Mouse (Mus musculus) layer of hippocampus, adult 11-12 months (tissue): Measurements from ENCODE around the gene Tmem79.
"Not testable (repeated sequence)": the region's sequence is repeated elsewhere in the genome, so short reads cannot be mapped to it uniquely, and the experiment has no call there.

Experiments
- DNase-seq: peaks from one replicate; pipeline ENCODE4 v3.0.0; 2022; ENCODE audit warnings: low spot score

The Tmem79 gene

DNA sequence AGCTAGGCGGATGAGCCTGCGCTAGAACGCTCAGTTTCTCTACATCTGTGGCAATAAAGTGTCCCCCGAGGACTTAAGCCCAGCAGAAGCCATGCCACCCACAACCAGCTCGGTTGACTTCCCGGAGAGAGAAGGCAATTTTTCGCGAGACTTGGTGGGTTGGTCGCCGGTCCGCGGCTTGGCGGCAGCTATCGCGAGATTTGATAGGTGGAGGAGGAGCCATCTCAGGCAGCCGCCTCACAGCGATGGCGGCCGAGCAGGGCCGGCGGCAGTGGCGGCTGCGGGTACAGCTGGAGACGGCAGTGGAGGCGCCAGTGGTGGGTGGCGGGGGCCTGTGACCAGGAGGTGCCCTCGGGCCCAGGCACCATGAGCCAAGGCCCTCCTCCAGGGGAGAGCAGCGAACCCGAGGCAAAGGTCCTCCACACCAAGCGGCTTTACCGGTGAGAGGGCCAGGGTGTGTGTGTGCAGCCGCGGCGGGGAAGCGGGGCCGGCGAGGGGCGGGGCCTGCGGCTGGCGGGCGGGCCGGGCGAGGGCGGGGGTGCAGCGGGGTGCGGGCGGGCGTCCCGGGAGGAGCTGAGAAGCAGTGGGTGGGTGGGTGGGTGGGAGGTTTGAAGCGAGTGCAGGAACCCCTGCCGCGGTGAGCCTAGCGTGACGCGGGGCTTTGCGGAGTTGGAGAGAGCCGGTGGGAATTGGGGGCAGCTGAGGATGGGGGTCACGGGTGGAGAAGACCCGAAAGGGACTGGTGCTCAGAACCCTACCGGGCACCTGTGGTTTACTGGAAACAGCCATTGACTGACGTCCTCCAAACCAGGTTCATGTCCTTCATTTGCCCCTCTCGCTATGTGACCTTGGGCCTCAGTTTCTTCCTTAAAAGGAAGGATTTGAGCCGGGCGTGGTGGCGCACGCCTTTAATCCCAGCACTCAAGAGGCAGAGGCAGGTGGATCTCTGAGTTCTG, at the start of gene Tmem79, which contains the start of gene Smg5:
Gene Tmem79 (minus strand): TSS at position 91 of the 956 bp plus-strand sequence.
Gene Smg5 (plus strand): TSS at position 203 of the 956 bp plus-strand sequence.
- DNase-seq: peak; percentile 96

DNA sequence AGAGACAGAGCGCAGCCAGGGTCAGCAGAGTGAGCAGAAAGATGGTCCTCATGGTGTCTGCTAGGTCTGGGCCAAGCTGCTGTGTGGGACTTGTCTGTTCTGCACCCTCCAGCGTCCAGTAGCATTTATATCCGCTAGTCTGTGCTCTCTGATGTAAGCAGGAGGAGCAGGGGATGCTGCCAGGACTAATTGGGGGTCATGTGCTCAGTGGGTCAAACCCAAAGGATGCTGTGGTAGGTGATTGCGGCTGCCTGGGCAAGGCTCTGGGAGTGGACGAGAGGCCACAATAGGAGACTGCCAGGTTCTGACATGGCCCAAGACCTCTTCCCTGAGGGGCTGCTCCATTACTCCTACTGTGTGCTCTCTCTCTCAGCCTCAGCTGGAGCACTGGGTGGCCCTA, 48.4 kb upstream of the Tmem79 start, which contains the start of gene Bglap:
Gene Bglap (minus strand): TSS at position 101 of the 400 bp plus-strand sequence.
- no peak for DNase-seq

GRCm38 (mm10) chr3:88382383-88382782, 46.4 kb upstream of the Tmem79 start:
- DNase-seq: not testable (repeated sequence)

GRCm38 (mm10) chr3:88381389-88382315, 45.7 kb upstream of the Tmem79 start:
- not testable (repeated sequence) for DNase-seq

DNA sequence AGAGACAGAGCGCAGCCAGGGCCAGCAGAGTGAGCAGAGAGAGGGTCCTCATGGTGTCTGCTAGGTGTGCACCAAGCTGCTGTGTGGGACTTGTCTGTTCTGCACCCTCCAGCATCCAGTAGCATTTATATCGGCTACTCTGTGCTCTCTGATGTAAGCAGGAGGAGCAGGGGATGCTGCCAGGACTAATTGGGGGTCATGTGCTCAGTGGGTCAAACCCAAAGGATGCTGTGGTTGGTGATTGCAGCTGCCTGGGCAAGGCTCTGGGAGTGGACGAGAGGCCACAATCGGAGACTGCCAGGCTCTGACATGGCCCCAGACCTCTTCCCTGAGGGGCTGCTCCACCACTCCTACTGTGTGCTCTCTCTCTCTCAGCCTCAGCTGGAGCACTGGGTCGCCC, 42.7 kb upstream of the Tmem79 start, which contains the start of gene Bglap2:
Gene Bglap2 (minus strand): TSS at position 101 of the 400 bp plus-strand sequence.
- not testable (repeated sequence) for DNase-seq

- DNase-seq: not testable (repeated sequence)
These were observed 40.7 kb upstream of the Tmem79 start for GRCm38 (mm10) chr3:88376644-88377043.

- DNase-seq: peak; percentile 29
These were observed 40.0 kb upstream of the Tmem79 start for GRCm38 (mm10) chr3:88375750-88376626.

- not testable (repeated sequence) for DNase-seq
These were observed 36.7 kb upstream of the Tmem79 start, which contains the start of gene Bglap3 for GRCm38 (mm10) chr3:88372643-88373042. Gene Bglap3, minus strand, starts transcription at chr3:88372743.

DNA sequence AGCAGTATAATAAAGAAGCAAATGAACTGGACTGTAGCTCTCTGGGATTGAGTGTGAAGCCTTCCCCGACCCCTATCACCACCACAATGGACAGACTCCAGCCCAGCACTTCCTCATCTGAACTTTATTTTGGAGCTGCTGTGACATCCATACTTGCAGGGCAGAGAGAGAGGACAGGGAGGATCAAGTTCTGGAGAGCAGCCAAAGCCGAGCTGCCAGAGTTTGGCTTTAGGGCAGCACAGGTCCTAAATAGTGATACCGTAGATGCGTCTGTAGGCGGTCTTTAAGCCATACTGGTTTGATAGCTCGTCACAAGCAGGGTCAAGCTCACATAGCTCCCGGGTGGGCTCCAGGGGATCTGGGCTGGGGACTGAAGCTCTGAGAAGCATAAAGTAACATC, 32.6 kb upstream of the Tmem79 start:
- not testable (repeated sequence) for DNase-seq

GRCm38 (mm10) chr3:88367517-88367916, 31.6 kb upstream of the Tmem79 start:
- not testable (repeated sequence) for DNase-seq

DNA sequence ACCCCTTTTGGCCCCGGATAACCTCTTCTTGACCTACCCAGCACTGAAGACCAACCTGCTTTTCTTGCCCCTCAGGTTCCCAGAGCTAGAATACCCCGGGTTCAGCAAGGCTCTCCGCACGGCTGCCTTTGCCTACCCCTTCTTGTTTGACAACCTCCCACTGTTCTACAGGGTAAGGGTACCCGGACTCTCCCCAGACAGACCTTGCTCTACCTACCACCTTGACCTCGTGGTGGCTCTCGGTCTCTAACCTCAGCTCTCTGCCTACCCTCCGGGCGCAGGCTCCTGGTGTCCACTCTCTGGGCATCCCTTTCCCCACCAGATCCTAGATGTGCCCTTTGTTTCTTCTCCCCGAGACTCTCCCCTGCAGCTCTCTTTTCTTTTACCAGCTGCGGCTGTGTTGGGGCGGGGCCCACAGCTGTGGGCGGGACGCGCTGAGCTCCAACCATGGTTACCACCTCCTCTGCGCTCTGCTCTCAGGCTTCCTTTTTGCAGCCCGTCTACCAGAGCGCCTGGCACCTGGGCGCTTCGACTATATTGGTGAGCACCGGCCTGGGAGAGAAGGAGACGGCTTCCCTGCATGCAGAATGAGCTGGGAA, 31.0 kb upstream of the Tmem79 start:
- peak; percentile 64 for DNase-seq

GRCm38 (mm10) chr3:88365705-88366361, 29.9 kb upstream of the Tmem79 start:
- no peak for DNase-seq

GRCm38 (mm10) chr3:88364337-88364736, 28.4 kb upstream of the Tmem79 start, which contains the start of gene Paqr6:
Gene Paqr6, plus strand, starts transcription at chr3:88364584.
- DNase-seq: peak; percentile 53

- DNase-seq: peak; percentile 64
These were observed 27.8 kb upstream of the Tmem79 start for GRCm38 (mm10) chr3:88363700-88364099.

- DNase-seq: peak; percentile 40
These were observed 25.8 kb upstream of the Tmem79 start for GRCm38 (mm10) chr3:88361612-88362313.

DNA sequence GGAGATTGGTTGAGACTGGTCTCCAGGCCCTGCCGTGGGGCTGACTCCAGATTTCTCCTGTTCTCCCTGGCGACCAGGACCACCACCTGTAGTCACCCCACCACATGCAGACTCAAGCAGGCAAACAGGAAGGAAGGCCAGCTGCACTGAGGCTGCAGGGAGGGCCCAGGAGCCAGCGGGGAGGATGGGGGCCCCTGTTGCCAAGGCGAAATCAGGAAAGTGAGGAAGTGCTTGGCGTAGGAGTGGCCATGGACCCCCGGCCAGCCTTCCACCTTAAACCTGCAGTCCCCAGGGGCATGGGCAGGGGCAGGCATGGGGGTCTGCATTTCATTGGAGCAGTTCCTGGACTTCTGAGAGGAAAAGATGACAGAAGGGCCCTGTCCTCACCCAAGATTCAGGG, 25.1 kb upstream of the Tmem79 start:
- no peak for DNase-seq

GRCm38 (mm10) chr3:88359989-88360388, 24.0 kb upstream of the Tmem79 start:
- no peak for DNase-seq

DNA sequence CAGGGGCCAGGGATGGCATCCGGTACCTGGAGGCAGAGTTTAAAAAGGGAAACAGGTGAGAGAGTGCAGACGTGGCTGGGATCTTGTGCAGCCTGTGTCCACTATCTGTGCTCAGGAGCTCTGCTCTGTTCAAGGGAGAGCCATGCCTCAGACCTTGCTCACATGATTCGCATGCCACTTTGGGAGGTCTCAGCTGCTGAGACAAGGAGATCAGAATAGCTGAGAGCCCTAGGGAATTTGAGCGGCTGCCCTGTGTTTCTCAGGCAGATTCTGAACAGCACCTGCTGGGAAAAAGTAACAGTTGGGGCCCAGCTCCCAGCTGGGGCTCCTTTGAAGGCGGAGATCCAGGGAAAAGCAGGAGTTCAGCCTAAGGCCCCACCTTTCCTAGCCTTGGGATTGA, 23.6 kb upstream of the Tmem79 start:
- DNase-seq: no peak
